Mouse (Mus musculus) retina, postnatal 1 day (tissue): Measurements from ENCODE around the gene Pmm1.
"Not testable (repeated sequence)": the region's sequence is repeated elsewhere in the genome, so short reads cannot be mapped to it uniquely, and the experiment has no call there.

Experiments used
- DNase-seq: peaks from one replicate; pipeline ENCODE4 v3.0.0-alpha.2; 2012

Gene Pmm1

DNA sequence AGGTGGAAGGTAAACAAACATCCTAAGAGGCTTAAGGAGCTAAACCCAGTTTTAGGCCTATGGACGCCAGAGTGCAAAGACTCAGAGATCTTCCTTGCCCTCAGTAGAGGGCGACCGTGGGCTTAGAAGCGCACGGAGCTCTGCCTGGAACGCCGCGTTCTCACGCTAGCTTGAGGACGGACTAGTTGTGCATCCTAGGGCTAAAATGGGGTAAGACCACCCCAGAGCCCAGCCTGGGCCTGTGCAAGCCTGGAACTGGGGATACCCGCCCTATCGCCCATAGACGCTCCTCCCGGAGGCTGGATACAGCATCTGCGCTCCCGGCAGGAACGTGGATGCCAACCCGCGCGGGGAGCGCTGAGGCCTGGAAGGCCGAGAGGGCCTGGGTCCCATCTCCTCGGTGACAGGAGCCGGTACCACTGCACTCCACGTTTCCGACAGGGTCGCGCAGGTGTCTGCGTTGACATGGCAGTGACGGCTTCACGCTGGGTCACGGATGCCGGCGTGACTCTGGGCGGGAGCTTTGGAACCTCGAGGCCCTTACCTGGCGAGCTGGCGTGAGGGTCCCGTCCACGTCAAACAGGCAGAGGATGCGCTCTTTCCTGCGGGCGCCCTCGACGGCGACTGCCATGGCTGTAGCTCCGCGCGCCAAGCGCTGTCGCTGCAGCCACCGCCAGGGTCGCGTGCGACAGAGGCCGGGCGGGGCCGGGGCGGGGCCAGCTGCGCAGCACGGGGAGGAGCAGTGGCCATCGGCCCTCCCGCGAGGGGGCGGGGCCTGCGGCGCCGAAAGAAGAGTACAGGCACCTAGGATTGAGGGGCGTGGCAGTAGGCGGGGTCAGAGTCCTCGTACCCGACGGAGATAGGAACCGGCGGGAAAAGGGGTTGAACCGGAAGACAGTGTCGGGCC, at the start of gene Pmm1:
Gene Pmm1, minus strand, starts transcription at position 760 of the 907 bp plus-strand sequence.
- peak; percentile 98 for DNase-seq

DNA sequence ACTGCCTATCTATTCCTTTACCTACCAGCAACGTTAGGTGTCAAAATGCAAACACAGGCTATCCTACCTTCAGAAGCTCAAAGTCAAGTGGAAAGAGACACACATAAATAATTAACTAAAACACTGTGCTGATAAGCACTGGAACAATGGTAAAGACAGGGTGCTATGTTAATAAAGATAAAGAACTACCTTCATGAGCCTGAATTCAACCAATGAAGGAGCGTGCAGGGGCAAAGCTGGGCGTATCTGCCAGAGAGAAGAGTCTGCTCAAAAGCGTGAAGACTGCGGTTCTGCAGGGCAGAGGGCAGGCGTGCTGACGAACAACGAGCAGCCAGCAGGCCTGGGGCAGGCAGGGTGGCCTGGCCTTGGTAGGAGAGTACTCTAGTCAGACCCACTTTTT, 43.5 kb upstream of the Pmm1 start:
- no peak for DNase-seq

DNA sequence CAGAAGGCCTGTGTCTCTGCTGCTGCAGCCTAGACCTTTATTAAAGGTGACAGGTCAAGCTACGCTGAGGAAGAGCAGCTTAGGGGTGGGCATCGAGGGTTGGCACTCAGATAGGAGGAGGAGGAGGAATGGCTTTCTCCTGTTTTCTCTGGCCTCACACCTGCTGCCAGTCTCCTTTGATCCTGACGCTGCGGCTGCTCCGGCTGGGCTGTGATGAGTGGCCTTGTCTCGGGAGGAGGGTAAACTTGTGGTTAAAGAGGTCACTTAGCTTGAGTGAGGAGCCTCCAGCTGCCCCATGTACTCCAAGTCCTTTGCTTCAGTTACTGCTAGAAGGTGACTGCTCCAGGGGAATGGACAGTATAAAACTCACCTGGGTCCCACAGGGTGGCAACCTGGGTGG, 33.3 kb upstream of the Pmm1 start:
- no peak for DNase-seq

DNA sequence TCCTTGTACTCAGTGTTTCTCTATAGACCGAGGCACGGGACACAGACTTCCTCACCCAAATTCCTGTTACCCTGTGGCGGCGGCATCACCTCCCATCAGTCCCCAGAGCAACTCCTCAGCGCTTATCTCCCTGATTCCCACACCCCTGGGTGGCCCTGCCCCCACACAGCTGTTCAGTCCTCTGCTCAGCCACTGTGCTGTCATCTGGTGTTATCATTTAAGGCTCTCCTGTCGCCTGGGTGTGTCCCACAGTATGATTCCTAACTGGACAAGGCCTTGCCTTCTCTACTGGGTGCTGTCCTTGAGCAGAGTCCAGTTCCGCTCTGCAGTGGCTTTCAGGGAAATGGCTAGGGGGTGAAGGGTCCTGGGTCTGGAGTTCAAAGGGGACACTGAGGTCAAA, 29.8 kb upstream of the Pmm1 start:
- DNase-seq, result no peak

DNA sequence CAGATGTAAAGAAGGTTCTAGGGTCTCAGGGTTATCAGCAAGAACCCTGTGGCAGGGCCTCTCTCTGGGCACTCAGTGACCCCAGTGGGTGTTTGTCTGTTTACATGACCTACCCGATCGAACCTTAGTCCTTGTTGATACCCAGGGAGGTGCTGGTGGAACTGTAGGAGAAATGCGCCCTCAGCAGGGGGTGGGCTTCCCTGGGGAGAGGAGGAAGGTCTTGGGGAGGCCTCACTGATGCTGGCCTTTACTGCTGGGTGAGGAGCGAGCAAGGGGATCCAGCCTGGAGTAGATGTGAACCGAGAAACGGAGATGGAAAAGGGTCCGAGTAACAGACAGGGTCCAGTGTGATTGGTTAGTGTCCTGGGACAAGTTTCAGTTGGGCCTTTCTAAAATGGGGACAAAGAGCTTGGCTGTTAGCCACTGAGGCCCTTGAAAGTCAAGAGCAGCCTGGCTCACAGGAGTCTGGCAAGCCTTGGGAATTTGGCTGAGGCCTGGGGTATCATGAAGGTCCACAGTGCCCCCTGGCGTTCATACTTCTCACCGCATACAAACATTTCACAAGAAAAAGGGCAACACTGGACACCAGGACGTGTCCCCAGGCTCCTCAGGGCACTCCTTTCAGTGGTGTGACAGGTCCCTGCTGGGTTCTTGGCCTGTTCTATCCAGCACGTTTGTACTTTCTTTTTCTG, 28.8 kb upstream of the Pmm1 start:
- DNase-seq, result peak; percentile 94

DNA sequence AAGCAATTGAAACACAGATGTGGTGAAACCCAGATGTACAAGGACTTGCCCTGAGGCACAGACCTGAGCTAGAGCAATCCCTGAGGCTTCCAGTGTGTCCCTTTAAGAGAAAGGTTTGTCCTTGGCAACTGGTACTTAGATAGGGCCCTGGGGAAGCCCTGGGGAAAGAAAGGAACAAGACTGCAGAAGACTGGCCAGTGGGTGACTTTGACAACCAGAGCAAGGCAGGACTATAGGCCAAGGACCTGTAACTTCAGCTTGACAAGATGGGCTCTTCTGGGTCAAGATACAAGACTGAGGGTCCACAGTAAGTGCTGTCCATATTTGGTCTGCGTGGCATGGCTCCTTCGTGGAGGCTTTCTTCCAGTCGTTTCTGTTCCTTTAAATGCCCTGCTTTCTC, 26.9 kb upstream of the Pmm1 start, which contains the start of gene Xrcc6:
Gene Xrcc6, plus strand, starts transcription at position 190 of the 400 bp plus-strand sequence.
- peak; percentile 7 for DNase-seq

DNA sequence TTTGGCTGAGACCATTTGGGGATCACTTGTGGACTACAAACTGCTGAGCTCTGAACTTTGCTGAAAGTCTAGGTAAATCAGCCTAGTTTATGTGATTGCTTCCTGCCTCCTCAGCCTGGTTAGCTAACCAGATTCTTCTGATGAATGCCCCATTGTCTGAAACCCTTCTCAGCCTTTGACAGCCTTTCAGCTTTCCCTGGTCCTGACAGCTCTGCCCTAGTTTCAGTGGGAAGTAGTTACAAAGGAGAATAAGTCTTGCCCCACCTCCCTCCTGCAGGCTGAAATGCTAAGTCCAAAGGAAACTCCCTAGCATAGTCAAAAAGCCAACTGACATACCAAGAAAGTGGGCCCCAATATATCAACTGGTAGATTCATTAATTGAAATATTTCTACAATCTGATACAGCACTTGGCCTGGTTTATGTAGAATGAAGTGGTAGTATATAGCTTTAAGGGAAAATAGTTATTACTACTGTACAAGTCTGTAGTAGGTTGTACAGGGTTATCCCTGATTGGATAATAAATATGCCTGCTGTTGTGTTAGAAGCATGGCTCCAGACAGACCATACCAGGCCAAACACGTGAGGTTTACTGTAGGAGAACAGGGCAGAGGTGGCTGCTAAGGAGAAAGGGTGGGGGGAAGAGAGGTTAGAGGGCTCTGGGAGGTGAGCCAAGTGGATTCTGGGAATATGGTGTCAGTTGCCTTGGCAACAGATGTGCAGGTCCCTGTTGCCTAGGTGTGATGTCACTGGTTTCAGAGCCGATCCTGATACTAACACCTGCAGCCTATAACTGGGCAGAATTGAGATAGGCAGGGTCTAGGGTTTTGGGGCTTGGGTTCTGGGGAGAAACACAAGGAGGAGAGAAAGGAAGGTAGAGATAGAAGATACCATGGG, 24.8 kb upstream of the Pmm1 start:
- peak; percentile 90 for DNase-seq

DNA sequence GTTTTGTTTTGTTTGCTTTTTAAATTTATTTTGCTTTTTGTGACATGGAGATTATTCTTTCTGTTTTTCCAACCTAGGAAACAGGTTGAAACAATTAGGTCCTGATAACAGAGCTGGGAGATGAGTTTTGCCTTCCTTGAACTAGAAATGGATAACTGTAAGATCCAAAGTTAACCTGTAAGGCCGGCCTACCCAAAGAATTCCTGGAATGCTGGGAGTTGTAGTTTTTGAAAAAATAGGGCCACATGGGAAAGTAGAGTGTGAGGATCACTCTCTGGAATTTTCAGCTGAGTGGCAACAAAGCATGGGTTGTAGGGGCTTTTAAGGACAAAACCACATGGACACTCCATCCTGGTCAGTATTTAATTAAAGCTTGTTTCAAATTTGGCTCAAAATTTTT, 21.4 kb upstream of the Pmm1 start:
- DNase-seq, result peak; percentile 15

DNA sequence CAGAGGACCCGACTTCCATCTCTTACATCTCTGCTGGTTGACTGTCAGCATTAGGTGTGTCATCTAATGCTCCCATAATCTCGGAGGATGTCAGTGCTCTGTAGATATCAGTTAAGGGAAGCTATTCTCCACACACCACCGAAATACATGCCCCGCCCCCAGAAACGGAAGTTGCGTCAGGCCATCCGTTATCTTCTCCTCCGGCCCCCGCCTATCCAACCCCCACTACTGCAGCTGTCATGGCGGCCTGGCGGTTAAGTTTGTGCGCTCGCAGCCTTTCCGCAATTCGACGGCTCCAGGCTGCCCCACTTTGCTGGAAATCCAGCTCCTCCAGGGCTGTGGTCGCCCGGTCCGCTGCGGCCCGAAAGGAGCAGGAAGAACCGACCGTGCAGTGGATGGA, 19.6 kb upstream of the Pmm1 start, which contains the start of gene 1700029P11Rik:
Gene 1700029P11Rik, plus strand, starts transcription at position 220 of the 400 bp plus-strand sequence.
- DNase-seq, result no peak

DNA sequence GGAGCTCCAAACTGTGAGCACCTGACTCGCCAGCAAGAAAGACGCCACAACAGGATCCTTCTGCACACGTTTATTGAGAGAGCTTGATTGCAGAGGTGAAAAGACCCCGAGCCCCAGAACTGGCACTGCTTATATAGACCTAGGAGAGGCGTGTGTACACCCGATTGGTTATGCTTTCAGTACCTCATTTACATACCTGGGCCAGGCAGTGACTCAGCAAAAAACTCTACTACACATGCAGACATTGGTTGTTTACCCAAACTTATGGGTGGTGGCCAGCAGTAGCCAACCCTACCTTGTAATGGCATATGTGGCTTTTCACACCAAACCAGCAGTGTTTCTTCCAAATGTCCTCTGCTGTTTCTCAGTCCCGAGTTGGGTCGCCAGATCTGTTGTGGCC, 14.4 kb upstream of the Pmm1 start:
- DNase-seq, result not testable (repeated sequence)

DNA sequence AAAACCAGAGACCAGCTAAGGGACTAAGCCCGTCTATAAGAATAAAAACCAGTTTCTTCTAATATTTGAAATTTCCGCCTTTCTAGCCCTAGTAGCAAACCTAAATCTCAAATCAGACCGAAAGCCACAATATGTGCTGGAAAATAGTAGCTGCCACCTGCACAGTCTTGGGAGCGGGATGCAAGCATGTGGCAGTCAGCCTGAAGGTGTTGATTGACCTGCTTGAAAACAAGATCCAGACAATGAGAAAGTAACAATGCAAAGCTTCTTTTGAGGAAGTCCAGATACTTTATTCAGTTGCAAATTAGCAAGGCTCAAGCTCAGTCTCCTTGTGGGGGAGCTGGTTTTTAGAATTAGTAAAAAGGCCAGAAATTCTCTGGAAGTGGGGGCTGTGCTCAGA, 9.8 kb upstream of the Pmm1 start:
- not testable (repeated sequence) for DNase-seq

DNA sequence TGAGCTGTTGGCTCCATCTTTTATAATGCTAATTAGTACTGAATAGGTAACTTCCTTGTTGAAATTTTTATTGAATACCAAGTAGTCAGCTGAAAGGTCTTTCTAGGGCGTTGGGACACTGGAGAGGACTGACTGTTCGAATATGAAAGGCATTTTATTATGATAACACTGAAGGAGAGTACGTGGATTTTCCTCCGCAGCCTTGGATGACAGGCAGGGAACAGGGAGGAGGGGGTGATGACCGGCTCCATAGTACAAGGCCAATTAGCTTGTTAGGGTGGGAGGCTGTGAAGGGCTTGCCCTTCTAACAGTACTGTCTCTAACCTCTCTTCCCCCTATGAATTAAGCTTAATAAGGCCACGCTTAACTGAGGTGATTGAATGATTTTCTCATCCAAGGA, 8.9 kb upstream of the Pmm1 start:
- DNase-seq, result not testable (repeated sequence)

DNA sequence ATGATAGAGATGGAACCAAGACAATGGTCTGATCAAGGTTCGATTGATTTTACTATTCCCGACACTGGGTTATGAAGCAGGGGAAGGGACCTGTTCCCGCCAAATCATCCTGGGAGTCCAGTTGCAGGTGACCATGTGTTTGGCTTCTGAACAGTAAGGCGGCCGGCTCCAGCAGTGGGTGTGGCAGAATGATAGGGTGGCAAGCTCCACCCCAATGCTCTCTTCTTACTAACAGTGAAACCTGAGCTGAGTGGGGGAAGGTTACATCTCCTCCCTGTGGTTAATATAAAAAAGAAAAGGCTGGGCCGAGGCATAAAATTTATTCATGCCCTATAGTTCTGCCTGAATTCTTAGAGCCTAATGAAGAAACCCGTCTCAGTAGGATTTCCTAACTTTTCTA, 8.4 kb upstream of the Pmm1 start:
- DNase-seq, result no peak

DNA sequence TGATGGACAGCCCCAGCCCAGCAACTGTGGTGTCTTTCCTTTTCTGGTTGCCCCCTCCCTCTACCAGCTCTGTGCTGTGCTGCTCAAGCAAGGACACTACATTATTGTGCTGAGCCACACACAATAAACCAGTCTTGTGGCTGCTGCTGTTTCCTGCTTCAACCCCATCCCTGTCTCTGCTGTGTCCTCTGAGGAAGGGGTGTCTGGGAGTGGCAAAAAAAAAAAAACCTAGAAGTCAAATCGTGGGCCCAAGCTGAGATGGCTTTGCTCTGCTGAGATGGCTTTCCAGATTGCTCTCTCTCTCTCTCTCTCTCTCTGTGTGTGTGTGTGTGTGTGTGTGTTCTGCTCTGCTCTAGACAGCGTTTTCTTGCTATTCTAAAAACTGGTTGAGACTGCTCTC, 7.7 kb upstream of the Pmm1 start:
- no peak for DNase-seq

DNA sequence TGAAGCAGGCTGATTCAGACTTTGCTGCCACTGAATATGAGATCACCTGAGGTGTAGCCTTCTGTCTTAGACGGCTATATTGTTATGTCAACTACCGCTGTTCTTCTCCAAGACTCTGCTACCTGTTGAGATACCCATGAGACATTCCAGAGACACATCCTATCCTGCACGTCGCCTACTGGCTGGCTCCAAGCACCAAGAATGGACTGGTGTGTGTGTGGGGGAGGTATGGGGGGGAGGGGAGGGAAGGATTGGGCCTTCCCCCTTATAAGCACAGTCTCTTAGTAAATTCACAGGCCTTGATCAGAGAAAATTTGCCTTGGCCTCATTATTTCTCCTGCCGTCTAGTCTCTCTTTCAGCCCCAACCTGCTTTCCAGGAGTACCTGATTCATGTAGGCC, 7.1 kb upstream of the Pmm1 start:
- no peak for DNase-seq

DNA sequence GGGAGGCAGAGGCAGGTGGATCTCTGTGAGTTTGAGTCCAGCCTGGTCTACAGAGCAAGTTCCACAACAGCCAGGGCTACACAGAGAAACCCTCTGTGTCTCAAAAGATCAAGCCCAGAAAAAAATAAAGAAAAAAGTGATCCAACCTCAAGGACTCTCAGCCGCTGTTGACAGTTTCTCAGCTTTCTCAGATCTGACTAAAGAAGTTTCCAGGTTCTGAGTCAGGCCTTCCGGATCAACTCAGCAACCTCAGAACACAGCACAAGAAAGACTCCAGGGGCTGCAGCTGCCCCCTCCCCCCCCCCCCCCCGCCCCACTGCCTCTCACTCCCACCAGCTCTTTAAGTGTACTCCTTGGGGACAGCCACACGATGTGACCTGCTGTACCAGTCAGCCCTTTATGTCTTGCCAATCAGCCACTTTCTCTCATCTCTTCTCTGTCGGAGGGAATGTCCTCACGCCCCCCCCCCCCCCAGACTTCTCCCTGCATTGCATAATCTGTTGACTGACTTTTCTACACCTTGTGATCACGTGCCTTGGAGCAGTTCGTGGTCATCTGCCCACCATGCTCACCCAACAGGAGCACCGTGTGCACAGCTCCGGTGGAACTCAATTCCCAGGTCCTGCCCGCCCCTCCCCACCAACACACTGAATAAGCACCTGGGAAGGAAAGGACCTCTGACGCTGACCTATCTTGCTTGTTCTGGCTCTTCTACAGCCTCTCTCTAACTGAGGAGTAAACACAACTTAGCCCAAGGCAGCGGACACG, 5.5 kb upstream of the Pmm1 start:
- DNase-seq, result no peak

DNA sequence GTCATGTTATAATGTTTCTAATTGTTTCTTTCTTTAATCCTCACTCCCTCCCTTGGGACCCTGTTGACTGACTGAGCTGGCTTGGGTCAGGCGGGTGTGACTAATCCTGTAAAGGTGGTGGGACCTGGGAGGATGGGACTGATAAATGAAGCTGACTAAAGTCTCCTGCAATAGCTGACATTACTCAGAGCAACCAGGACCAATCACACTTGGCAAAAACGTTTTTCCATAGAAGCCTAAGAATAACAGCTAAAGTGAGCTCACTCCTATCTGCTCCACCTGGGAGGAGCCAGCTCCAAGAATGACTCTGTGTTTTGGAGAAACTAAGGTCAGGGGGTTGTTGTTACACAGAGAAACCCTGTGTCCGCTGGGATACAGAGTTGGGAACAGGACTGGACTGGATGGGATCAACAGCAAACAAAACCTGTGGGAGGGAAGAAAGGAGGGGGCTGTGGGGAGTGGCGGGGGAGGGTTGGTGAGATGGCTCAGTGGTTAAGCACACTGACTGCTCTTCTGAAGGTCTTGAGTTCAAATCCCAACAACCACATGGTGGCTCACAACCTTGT, 4.3 kb upstream of the Pmm1 start:
- no peak for DNase-seq

DNA sequence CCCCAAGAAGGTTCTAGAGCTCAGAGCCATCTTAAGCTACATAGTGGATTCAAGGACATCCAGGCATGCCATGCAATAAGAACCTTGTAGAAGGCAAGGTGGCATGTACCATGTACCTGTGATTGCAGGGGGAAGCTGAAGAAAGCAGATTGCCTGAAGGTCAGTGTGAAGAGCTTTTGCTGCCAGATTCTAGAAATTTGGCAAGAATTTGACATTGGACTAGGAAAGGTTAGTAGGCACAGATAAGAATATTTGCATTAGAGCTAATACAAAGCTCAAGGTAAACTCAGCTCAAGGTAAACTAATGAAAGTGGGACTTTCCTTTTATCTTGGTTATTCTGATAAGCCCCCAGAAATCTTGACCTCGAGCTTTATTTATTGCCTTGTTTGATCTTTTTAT, 3.5 kb upstream of the Pmm1 start:
- no peak for DNase-seq

DNA sequence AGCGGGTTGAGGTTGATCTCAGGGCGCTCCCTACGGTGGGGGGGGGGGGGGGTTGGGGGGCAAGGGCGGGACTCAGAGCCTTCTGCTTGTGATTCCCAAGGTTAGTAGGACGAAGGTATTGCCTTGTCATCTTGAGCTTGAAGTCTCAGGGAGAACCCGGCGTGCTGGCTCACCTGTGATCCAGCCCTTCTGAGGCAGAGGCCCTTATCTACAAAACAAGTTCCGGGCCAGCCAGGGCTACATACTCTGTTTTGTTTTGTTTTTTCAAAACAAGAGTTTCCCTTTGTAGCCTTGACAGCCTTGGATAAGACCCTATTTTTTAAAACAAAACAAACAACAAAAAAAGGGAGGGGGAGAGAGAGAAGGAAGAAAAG, 335 bp upstream of the Pmm1 start:
- no peak for DNase-seq

DNA sequence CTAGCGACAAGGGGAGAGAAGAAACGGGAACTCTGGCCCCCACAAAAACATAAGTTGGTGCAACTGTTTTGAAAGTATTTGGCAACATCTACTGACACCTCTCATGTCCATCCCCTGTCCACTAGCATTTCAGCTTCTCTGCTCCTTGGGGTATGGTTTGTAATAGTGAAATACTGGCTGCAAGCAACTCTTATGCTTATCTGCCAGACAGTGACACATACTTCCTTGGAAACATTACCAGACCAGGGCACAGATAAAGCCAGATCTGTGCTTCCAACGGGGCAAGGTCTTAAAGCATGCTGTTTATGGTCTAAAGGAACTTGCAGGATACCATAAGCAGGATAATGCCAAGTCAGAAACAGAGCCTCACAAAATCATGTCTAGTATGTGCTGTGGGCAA, 1.8 kb downstream of the Pmm1 start:
- DNase-seq, result no peak

DNA sequence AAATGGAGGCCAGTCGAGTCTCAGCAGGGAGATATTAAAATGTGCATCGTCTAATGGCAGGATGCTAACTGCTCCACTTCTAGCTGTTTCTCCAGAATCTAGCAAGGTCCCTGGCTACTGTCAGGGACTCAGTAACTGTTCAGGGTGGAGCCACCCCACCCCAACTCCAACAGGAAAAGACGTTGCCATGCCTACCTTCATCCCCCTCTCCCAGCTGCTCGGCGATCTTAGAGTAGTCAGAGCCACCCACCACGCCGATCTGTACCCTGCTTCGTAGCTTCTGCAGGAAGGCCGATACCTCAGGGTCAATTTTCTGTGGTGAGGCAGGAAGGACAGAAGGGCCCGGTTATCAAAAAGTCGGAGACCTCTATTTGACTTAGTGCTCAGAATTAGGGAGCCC, 3.1 kb downstream of the Pmm1 start:
- DNase-seq, result no peak

DNA sequence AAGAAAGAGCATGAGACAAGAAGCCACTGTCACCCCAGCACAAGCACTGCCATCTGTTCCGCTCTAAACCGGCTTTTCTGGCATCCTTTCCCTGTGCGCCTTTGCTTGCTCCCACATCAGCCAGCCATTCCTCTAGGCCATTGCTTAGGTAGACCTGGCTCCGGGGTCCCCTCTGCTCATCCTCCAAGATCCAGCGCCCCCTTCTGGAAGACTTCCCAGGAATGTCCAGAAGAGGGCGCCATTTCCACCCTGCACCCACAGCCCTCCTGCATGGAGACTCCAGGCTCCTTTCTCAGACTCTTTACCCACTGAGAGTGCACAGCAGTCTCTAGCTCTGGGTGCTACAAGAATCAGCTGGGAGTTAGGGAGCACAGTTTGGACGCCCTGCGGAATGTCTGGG, 4.3 kb downstream of the Pmm1 start:
- peak; percentile 81 for DNase-seq
